Mouse (Mus musculus): ENCODE measurements around the gene Cdk7. TPM values are rescaled to one million over a fixed set of nuclear protein-coding genes. Genes with fewer than 3 reads are reported as not detected.

Cdk7 gene
- polyA plus RNA-seq, 1 experiment from 2014 or later: 54.8 TPM

DNA sequence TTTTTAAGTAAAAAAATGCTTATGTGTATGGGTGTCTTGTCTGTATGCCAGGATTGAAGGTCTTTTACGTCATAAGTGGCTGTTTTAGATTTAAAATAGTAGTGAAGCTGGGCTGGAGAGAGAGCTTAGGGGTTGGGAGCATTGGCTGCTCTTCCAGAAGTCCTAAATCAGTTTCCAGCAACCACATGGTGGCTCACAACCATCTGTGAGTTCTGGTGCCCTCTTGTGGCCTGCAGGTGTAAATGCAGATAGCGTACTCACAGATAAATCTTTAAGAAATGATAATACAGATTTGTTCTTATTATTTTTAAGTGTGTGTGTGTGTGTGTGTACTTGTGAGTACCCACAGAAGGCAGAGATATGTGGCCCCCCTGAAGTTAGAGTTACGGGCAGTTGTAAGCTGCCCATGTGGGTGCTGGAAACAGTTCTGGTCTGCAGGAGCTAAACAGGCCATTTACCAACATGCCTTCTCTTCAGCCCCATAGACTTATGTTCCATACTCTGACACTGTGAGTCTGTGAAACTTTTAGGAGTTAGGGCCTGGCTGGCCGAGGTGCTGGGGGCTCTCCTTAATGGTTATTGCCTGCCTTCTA, 70.8 kb downstream of the Cdk7 start:
- H3K36me3 ChIP-seq (ENCODE audit: insufficient read depth, low read length): no peaks in the 10 kb centered on the region
- WGBS: 37% methylated on average over 4 of the region's 4 CpGs
- no peak overlapping the region for H3K4me2 ChIP-seq (replicated peaks; ENCODE audit: low read depth, low read length)
- TF ChIP-seq CTCF (IDR thresholded peaks at IDR 0.05) (peak; percentile 96), EP300 (IDR thresholded peaks at IDR 0.05) (no peak)
- DNase-seq (ENCODE audit: low spot score) (peak; percentile 80), ATAC-seq (0 out of 2 replicates have a peak, but pooled peaks have one; percentile 25)
- H3K4me3 ChIP-seq (ENCODE audit: low read depth, low read length): no peak overlapping the region
- H3K27ac ChIP-seq (ENCODE audit: low read length): no peak overlapping the region
- H3K9ac ChIP-seq (replicated peaks; ENCODE audit: low read depth): no peak overlapping the region
- H3K27me3 ChIP-seq (replicated peaks; ENCODE audit: insufficient read depth, low read length): no peaks in the 10 kb centered on the region
- H3K4me1 ChIP-seq (ENCODE audit: insufficient read depth, low read depth, low read length): no peaks in the 10 kb centered on the region
- no peaks in the 10 kb centered on the region for H3K9me3 ChIP-seq (ENCODE audit: low read length)

- Histone ChIP-seq H3K9me3 (ENCODE audit: low read length) (no peaks in the 10 kb centered on the region), H3K4me3 (ENCODE audit: low read depth, low read length) (no peak overlapping the region), H3K36me3 (ENCODE audit: insufficient read depth, low read length) (no peaks in the 10 kb centered on the region), H3K9ac (replicated peaks; ENCODE audit: low read depth) (no peak overlapping the region), H3K27ac (ENCODE audit: low read length) (no peak overlapping the region), H3K27me3 (replicated peaks; ENCODE audit: insufficient read depth, low read length) (no peaks in the 10 kb centered on the region), H3K4me1 (ENCODE audit: insufficient read depth, low read depth, low read length) (no peaks in the 10 kb centered on the region), H3K4me2 (replicated peaks; ENCODE audit: low read depth, low read length) (no peak overlapping the region)
- WGBS: 90% methylated on average over 5 of the region's 5 CpGs
- no peak for DNase-seq (ENCODE audit: low spot score)
- no peak for ATAC-seq
- no peak for TF ChIP-seq EP300 (IDR thresholded peaks at IDR 0.05)
Measured at GRCm38 (mm10) chr13:100658091-100658490, 72.6 kb downstream of the Cdk7 start.

Other genes starting within 250 kb of the Cdk7 start
- gene Gtf2h2, start 238.4 kb downstream of the Cdk7 start, polyA plus RNA-seq (2015; fragmentation: Nextera tagmentation; extraction: Ambion mirVana): 22.9 and 35.5 TPM in 2 replicates
- gene Ocln, start 178.2 kb downstream of the Cdk7 start, polyA plus RNA-seq (2015; fragmentation: Nextera tagmentation; extraction: Ambion mirVana): 71.0 and 76.9 TPM in 2 replicates
- gene Marveld2, start 114.0 kb downstream of the Cdk7 start, polyA plus RNA-seq (2015; fragmentation: Nextera tagmentation; extraction: Ambion mirVana): 11.5 and 11.8 TPM in 2 replicates
- 135 and 136 TPM in 2 replicates for gene Ak6, start 80.0 kb downstream of the Cdk7 start, polyA plus RNA-seq (2015; fragmentation: Nextera tagmentation; extraction: Ambion mirVana)
- gene Rad17, start 79.9 kb downstream of the Cdk7 start, polyA plus RNA-seq (2015; fragmentation: Nextera tagmentation; extraction: Ambion mirVana): 12.9 and 14.4 TPM in 2 replicates
- 12.2 and 15.5 TPM in 2 replicates for gene Taf9, start 79.4 kb downstream of the Cdk7 start, polyA plus RNA-seq (2015; fragmentation: Nextera tagmentation; extraction: Ambion mirVana)
- 7.1 and 7.9 TPM in 2 replicates for gene Ccdc125, start 61.2 kb downstream of the Cdk7 start, polyA plus RNA-seq (2015; fragmentation: Nextera tagmentation; extraction: Ambion mirVana)
- gene Mrps36, start 13.7 kb upstream of the Cdk7 start, polyA plus RNA-seq (2015; fragmentation: Nextera tagmentation; extraction: Ambion mirVana): 114 and 122 TPM in 2 replicates
- 2.5 and 2.9 TPM in 2 replicates for gene Cenph, start 45.0 kb upstream of the Cdk7 start, polyA plus RNA-seq (2015; fragmentation: Nextera tagmentation; extraction: Ambion mirVana)
- gene Ccnb1, start 55.6 kb upstream of the Cdk7 start, polyA plus RNA-seq (2015; fragmentation: Nextera tagmentation; extraction: Ambion mirVana): 8.8 and 10.9 TPM in 2 replicates
- 30.8 and 31.1 TPM in 2 replicates for gene Slc30a5, start 102.5 kb upstream of the Cdk7 start, polyA plus RNA-seq (2015; fragmentation: Nextera tagmentation; extraction: Ambion mirVana)